Mouse (Mus musculus) liver, embryonic 15.5 days (tissue): ENCODE measurements around the gene Fam24a. TPM values are rescaled to one million over a fixed set of nuclear protein-coding genes. Genes with fewer than 3 reads are reported as not detected.
A peak's percentile ranks its signal among the peaks of the same experiment; 100 is the strongest.

Source experiments
- ATAC-seq: fragments of 200-750 bp; cut with Nextera tagmentation; 2 replicates; pipeline ENCODE4 v1.8.0; 2017; ENCODE audit warnings: moderate number of reproducible peaks, mild to moderate bottlenecking, moderate library complexity; ENCODE audit not compliant: insufficient read depth
- H3K27ac ChIP-seq: fragments of 300-500 bp; sonication (generic); replicated peaks from 2 replicates; pipeline ENCODE4 v1.5.1; 2015; ENCODE audit warnings: mild to moderate bottlenecking, inconsistent platforms
- H3K27me3 ChIP-seq: fragments of 300-500 bp; sonication (generic); 2 replicates; pipeline ENCODE4 v1.6.1; 2015; ENCODE audit warnings: mild to moderate bottlenecking, inconsistent platforms
- H3K36me3 ChIP-seq: fragments of 300-500 bp; sonication (generic); replicated peaks from 2 replicates; pipeline ENCODE4 v1.6.1; 2015; ENCODE audit warnings: moderate library complexity, mild to moderate bottlenecking, inconsistent platforms
- H3K4me1 ChIP-seq: fragments of 300-500 bp; sonication (generic); replicated peaks from 2 replicates; pipeline ENCODE4 v1.6.1; 2015; ENCODE audit warnings: inconsistent platforms
- H3K4me2 ChIP-seq: fragments of 300-500 bp; sonication (generic); 2 replicates; pipeline ENCODE4 v1.6.1; 2015; ENCODE audit warnings: moderate library complexity, mild to moderate bottlenecking, inconsistent platforms
- H3K4me3 ChIP-seq: fragments of 300-500 bp; sonication (generic); replicated peaks from 2 replicates; pipeline ENCODE4 v1.5.1; 2015; ENCODE audit warnings: mild to moderate bottlenecking, inconsistent platforms
- H3K9ac ChIP-seq: fragments of 300-500 bp; sonication (generic); 2 replicates; pipeline ENCODE4 v1.6.1; 2015; ENCODE audit warnings: moderate library complexity, mild to moderate bottlenecking, inconsistent platforms
- H3K9me3 ChIP-seq: fragments of 300-500 bp; sonication (generic); replicated peaks from 2 replicates; pipeline ENCODE4 v1.6.1; 2016; ENCODE audit warnings: inconsistent platforms
- WGBS: fragments of 180-500 bp; shearing (Covaris S2); methylation state at CpG from one replicate; pipeline ENCODE4 v1.1.7; 2015; ENCODE audit warnings: mixed read lengths; ENCODE audit not compliant: insufficient replicate concordance; 5-methylcytosine and 5-hydroxymethylcytosine counted together
- polyA plus RNA-seq: library from polyadenylated mRNA; unstranded; fragments of >200 nt; fragmentation: Nextera tagmentation; extraction: Ambion mirVana; gene quantifications from 2 replicates; pipeline ENCODE4 v1.2.1, GENCODE M21; 2015

Gene Fam24a
- polyA plus RNA-seq, 1 experiment from 2014 or later, result not detected

GRCm38 (mm10) chr7:131345856-131346541 lies 12.3 kb downstream of the Fam24a start:
- Histone ChIP-seq H3K27me3 (no peaks in the 10 kb centered on the region), H3K9me3 (no peaks in the 10 kb centered on the region), H3K4me2 (no peak overlapping the region), H3K36me3 (peaks cover 57% of the 10 kb centered on the region), H3K27ac (no peak overlapping the region), H3K9ac (no peak overlapping the region), H3K4me3 (no peak overlapping the region), H3K4me1 (no peaks in the 10 kb centered on the region)
- 84% methylated on average over 7 of the region's 7 CpGs for WGBS
- ATAC-seq, result no peak

- WGBS, result 80% methylated on average over 13 of the region's 13 CpGs
- Histone ChIP-seq H3K27me3 (no peaks in the 10 kb centered on the region), H3K27ac (no peak overlapping the region), H3K4me2 (no peak overlapping the region), H3K36me3 (peaks cover 65% of the 10 kb centered on the region), H3K9ac (no peak overlapping the region), H3K4me3 (no peak overlapping the region), H3K9me3 (no peaks in the 10 kb centered on the region), H3K4me1 (peaks cover 3% of the 10 kb centered on the region)
- ATAC-seq, result no peak
Observed at GRCm38 (mm10) chr7:131356105-131356504, 22.4 kb downstream of the Fam24a start.

- under 1% methylated on average over 35 of the region's 35 CpGs for WGBS
Observed at GRCm38 (mm10) chr7:131362269-131362614, 28.6 kb downstream of the Fam24a start.

GRCm38 (mm10) chr7:131362615-131363300 lies 29.1 kb downstream of the Fam24a start, which contains the start of gene 2310057M21Rik:
TSS of gene 2310057M21Rik (minus strand) at chr7:131362759.
- peak within 1 kb of the TSS; percentile 91 for H3K27ac ChIP-seq
- WGBS, result under 1% methylated on average over 55 of the region's 55 CpGs
- H3K9ac ChIP-seq, result peak within 1 kb of the TSS; percentile 92
- H3K4me2 ChIP-seq, result peak within 1 kb of the TSS; percentile 95
- H3K9me3 ChIP-seq, result no peaks in the 10 kb centered on the region
- H3K4me1 ChIP-seq, result peaks cover 22% of the 10 kb centered on the region
- H3K27me3 ChIP-seq, result peaks cover 10% of the 10 kb centered on the region
- peak within 1 kb of the TSS; percentile 98 for H3K4me3 ChIP-seq
- peak; percentile 94 for ATAC-seq
- peaks cover 22% of the 10 kb centered on the region for H3K36me3 ChIP-seq

More at GRCm38 (mm10) chr7:131362269-131362614, 28.6 kb downstream of the Fam24a start:
- peaks cover 27% of the 10 kb centered on the region for H3K36me3 ChIP-seq
- peaks cover 7% of the 10 kb centered on the region for H3K27me3 ChIP-seq
- H3K9me3 ChIP-seq, result no peaks in the 10 kb centered on the region
- peaks cover 22% of the 10 kb centered on the region for H3K4me1 ChIP-seq
- ATAC-seq, result peak; percentile 67
- H3K4me3 ChIP-seq, result peak overlapping the region; percentile 98
- peak overlapping the region; percentile 92 for H3K9ac ChIP-seq
- H3K27ac ChIP-seq, result peak overlapping the region; percentile 91
- peak overlapping the region; percentile 95 for H3K4me2 ChIP-seq

- WGBS, result 92% methylated on average over 8 of the region's 8 CpGs
- H3K27ac ChIP-seq, result no peak overlapping the region
- peaks cover 10% of the 10 kb centered on the region for H3K27me3 ChIP-seq
Observed at GRCm38 (mm10) chr7:131364131-131364530, 30.5 kb downstream of the Fam24a start.

GRCm38 (mm10) chr7:131370648-131371469 lies 37.2 kb downstream of the Fam24a start, which contains the start of gene Pstk:
TSS of gene Pstk (plus strand) at chr7:131371141.
- peak; percentile 95 for ATAC-seq
- H3K4me2 ChIP-seq, result peak within 1 kb of the TSS; percentile 97

More at GRCm38 (mm10) chr7:131364131-131364530, 30.5 kb downstream of the Fam24a start:
- ATAC-seq, result no peak
- no peak overlapping the region for H3K4me2 ChIP-seq
- no peaks in the 10 kb centered on the region for H3K9me3 ChIP-seq
- H3K4me1 ChIP-seq, result peaks cover 22% of the 10 kb centered on the region
- 0 out of 2 replicates have a peak, but pooled peaks cover 9% of the 10 kb centered on the region for H3K36me3 ChIP-seq
- no peak overlapping the region for H3K4me3 ChIP-seq
- H3K9ac ChIP-seq, result no peak overlapping the region

GRCm38 (mm10) chr7:131371470-131371860 lies 37.8 kb downstream of the Fam24a start:
- Histone ChIP-seq H3K9ac (peak overlapping the region; percentile 78), H3K4me1 (peaks cover 24% of the 10 kb centered on the region), H3K27ac (peak overlapping the region; percentile 93), H3K9me3 (no peaks in the 10 kb centered on the region), H3K4me2 (peak overlapping the region; percentile 97), H3K4me3 (peak overlapping the region; percentile 84), H3K27me3 (peaks cover 7% of the 10 kb centered on the region), H3K36me3 (no peaks in the 10 kb centered on the region)
- no peak; the same call in 1 of the 2 replicates for ATAC-seq
- WGBS, result 2% methylated on average over 9 of the region's 9 CpGs

More at GRCm38 (mm10) chr7:131370648-131371469, 37.2 kb downstream of the Fam24a start, which contains the start of gene Pstk:
- Histone ChIP-seq H3K4me3 (peak within 1 kb of the TSS; percentile 84), H3K27me3 (peaks cover 7% of the 10 kb centered on the region), H3K9ac (peak within 1 kb of the TSS; percentile 78), H3K4me1 (peaks cover 24% of the 10 kb centered on the region), H3K36me3 (no peaks in the 10 kb centered on the region), H3K9me3 (no peaks in the 10 kb centered on the region), H3K27ac (peak within 1 kb of the TSS; percentile 93)
- WGBS, result 1% methylated on average over 47 of the region's 47 CpGs

GRCm38 (mm10) chr7:131371880-131372651 lies 38.4 kb downstream of the Fam24a start:
- 34% methylated on average over 9 of the region's 9 CpGs for WGBS
- ATAC-seq, result no peak
- H3K27ac ChIP-seq, result peak overlapping the region; percentile 93

More at GRCm38 (mm10) chr7:131371880-131372651, 38.4 kb downstream of the Fam24a start:
- Histone ChIP-seq H3K27me3 (peaks cover 4% of the 10 kb centered on the region), H3K9me3 (no peaks in the 10 kb centered on the region), H3K4me1 (peaks cover 24% of the 10 kb centered on the region), H3K9ac (peak overlapping the region; percentile 78; the same call in 1 of the 2 replicates), H3K4me2 (peak overlapping the region; percentile 97), H3K36me3 (no peaks in the 10 kb centered on the region), H3K4me3 (peak overlapping the region; percentile 84)
